Mouse (Mus musculus) MEL (cell line): ENCODE measurements around the gene Cnpy2. TPM values are rescaled to one million over a fixed set of nuclear protein-coding genes. Genes with fewer than 3 reads are reported as not detected.
A peak's percentile ranks its signal among the peaks of the same experiment; 100 is the strongest.

Source experiments
- DNase-seq: peaks from one replicate; pipeline ENCODE4 v3.0.0; 2011; ENCODE audit warnings: low read depth, low spot score
- H3K27ac ChIP-seq: 2 replicates; pipeline ENCODE4 v1.5.1; 2012; ENCODE audit warnings: low read depth, mild to moderate bottlenecking, control low read depth, low read length, moderate library complexity; ENCODE audit not compliant: control insufficient read depth
- H3K27me3 ChIP-seq, 2 experiments: fragments of 150-350 bp in 1 of 2; sonication (generic) in 1 of 2; 2 replicates each; pipeline ENCODE4 v1.6.1; 2012; ENCODE audit warnings: low read length in 2 of 2, mild to moderate bottlenecking in 2 of 2, improper control_type of control experiment in 1 of 2, moderate library complexity in 1 of 2; ENCODE audit not compliant: insufficient read depth in 2 of 2, control insufficient read depth in 1 of 2
- H3K36me3 ChIP-seq, 2 experiments: 2 replicates each; pipeline ENCODE4 v1.6.1; 2012 to 2014; ENCODE audit warnings: low read length in 2 of 2, improper control_type of control experiment in 1 of 2, inconsistent platforms in 1 of 2, mild to moderate bottlenecking in 1 of 2; ENCODE audit not compliant: insufficient read depth in 2 of 2, control insufficient read depth in 1 of 2
- H3K4me1 ChIP-seq, 2 experiments: fragments of 150-350 bp in 1 of 2; sonication (generic) in 1 of 2; 2 replicates each; pipeline ENCODE4 v1.6.1; 2012; ENCODE audit warnings: low read length in 2 of 2, improper control_type of control experiment in 1 of 2, mild to moderate bottlenecking in 1 of 2; ENCODE audit not compliant: insufficient read depth in 2 of 2, control insufficient read depth in 1 of 2
- H3K4me3 ChIP-seq, 2 experiments: fragments of 150-350 bp in 1 of 2; sonication (generic) in 1 of 2; 2 replicates each; pipeline ENCODE4 v1.5.1; 2012; ENCODE audit warnings: low read depth in 2 of 2, low read length in 2 of 2, mild to moderate bottlenecking in 2 of 2, moderate library complexity in 2 of 2, control low read depth in 1 of 2, improper control_type of control experiment in 1 of 2; ENCODE audit not compliant: control insufficient read depth in 1 of 2, insufficient read depth in 1 of 2
- H3K79me2 ChIP-seq: 2 replicates; pipeline ENCODE4 v1.6.1; 2012; ENCODE audit warnings: mild to moderate bottlenecking, low read length, moderate library complexity; ENCODE audit not compliant: control insufficient read depth, poor library complexity, insufficient read depth
- H3K9ac ChIP-seq: 2 replicates; pipeline ENCODE4 v1.6.1; 2012; ENCODE audit warnings: low read depth, mild to moderate bottlenecking, control low read depth, low read length, moderate library complexity; ENCODE audit not compliant: control insufficient read depth, poor library complexity, severe bottlenecking
- H3K9me3 ChIP-seq: fragments of 150-350 bp; sonication (generic); replicated peaks from 2 replicates; pipeline ENCODE4 v1.6.1; 2012; ENCODE audit warnings: mild to moderate bottlenecking, low read length, improper control_type of control experiment, moderate library complexity; ENCODE audit not compliant: insufficient read depth
- BHLHE40 ChIP-seq: IDR thresholded peaks from 2 replicates; pipeline ENCODE4 v1.6.1; 2012; ENCODE audit warnings: low read depth, mild to moderate bottlenecking, inconsistent platforms, low read length, improper control_type of control experiment, borderline replicate concordance
- CTCF ChIP-seq, 3 experiments: IDR thresholded peaks in 2 of 3; conservative IDR thresholded peaks in 1 of 3; 2 replicates each; pipeline ENCODE4 v1.5.1; 2011 to 2012; ENCODE audit warnings: low read length in 3 of 3, low read depth in 2 of 3, mild to moderate bottlenecking in 2 of 3, improper control_type of control experiment in 1 of 3, inconsistent platforms in 1 of 3, mixed read lengths in 1 of 3, moderate library complexity in 1 of 3; ENCODE audit not compliant: control insufficient read depth in 1 of 3, insufficient read depth in 1 of 3, poor library complexity in 1 of 3, severe bottlenecking in 1 of 3
- E2F4 ChIP-seq: IDR thresholded peaks from 2 replicates; pipeline ENCODE4 v1.6.1; 2011; ENCODE audit warnings: low read depth, low read length, improper control_type of control experiment, borderline replicate concordance
- EP300 ChIP-seq, 2 experiments: IDR thresholded peaks; 2 replicates each; pipeline ENCODE4 v1.6.1; 2011; ENCODE audit warnings: improper control_type of control experiment in 2 of 2, low read length in 2 of 2, low read depth in 1 of 2, mild to moderate bottlenecking in 1 of 2
- ETS1 ChIP-seq: IDR thresholded peaks from 2 replicates; pipeline ENCODE4 v1.6.1; 2012; ENCODE audit warnings: low read depth, mild to moderate bottlenecking, inconsistent platforms, low read length, improper control_type of control experiment, moderate library complexity
- GATA1 ChIP-seq: IDR thresholded peaks from 2 replicates; pipeline ENCODE4 v1.6.1; 2011; ENCODE audit warnings: low read depth, low read length, improper control_type of control experiment
- JUND ChIP-seq: IDR thresholded peaks from 2 replicates; pipeline ENCODE4 v1.6.1; 2011; ENCODE audit warnings: low read depth, mild to moderate bottlenecking, improper control_type of control experiment, low read length
- KAT2A ChIP-seq: conservative IDR thresholded peaks from 2 replicates; pipeline ENCODE4 v1.6.1; 2012; ENCODE audit warnings: low read depth, low read length, improper control_type of control experiment, inconsistent platforms
- MEF2A ChIP-seq: IDR thresholded peaks from 2 replicates; pipeline ENCODE4 v1.6.1; 2014; ENCODE audit warnings: low read depth, mild to moderate bottlenecking, inconsistent platforms, low read length, improper control_type of control experiment; ENCODE audit not compliant: poor library complexity, insufficient replicate concordance, severe bottlenecking; ENCODE audit errors: extremely low read depth
- MXI1 ChIP-seq: IDR thresholded peaks from 2 replicates; pipeline ENCODE4 v1.6.1; 2011; ENCODE audit warnings: mild to moderate bottlenecking, low read depth, low read length, improper control_type of control experiment
- POLR2A ChIP-seq, 2 experiments: IDR thresholded peaks; 2 replicates each; pipeline ENCODE4 v1.6.1; 2011 to 2012; ENCODE audit warnings: low read length in 2 of 2, mild to moderate bottlenecking in 2 of 2, control low read depth in 1 of 2, improper control_type of control experiment in 1 of 2, low read depth in 1 of 2, moderate library complexity in 1 of 2; ENCODE audit not compliant: control insufficient read depth in 1 of 2, insufficient read depth in 1 of 2, poor library complexity in 1 of 2
- POLR2AphosphoS5 ChIP-seq: IDR thresholded peaks from 2 replicates; pipeline ENCODE4 v1.6.1; 2012; ENCODE audit warnings: low read depth, borderline replicate concordance, mild to moderate bottlenecking, inconsistent platforms, low read length, moderate library complexity, mixed read lengths
- RAD21 ChIP-seq: IDR thresholded peaks from 2 replicates; pipeline ENCODE4 v1.6.1; 2011; ENCODE audit warnings: mild to moderate bottlenecking, low read depth, low read length, improper control_type of control experiment
- SIN3A ChIP-seq: IDR thresholded peaks from 2 replicates; pipeline ENCODE4 v1.6.1; 2012; ENCODE audit warnings: low read length, improper control_type of control experiment, inconsistent platforms
- SMC3 ChIP-seq: IDR thresholded peaks from 2 replicates; pipeline ENCODE4 v1.6.1; 2011; ENCODE audit warnings: low read depth, low read length, improper control_type of control experiment
- TBP ChIP-seq: IDR thresholded peaks from 2 replicates; pipeline ENCODE4 v1.8.0; 2011; ENCODE audit warnings: low read depth, low read length, improper control_type of control experiment
- ZC3H11A ChIP-seq: IDR thresholded peaks from 2 replicates; pipeline ENCODE4 v1.6.1; 2012; ENCODE audit warnings: low read depth, mild to moderate bottlenecking, inconsistent platforms, low read length, improper control_type of control experiment
- ZKSCAN1 ChIP-seq: IDR thresholded peaks from 2 replicates; pipeline ENCODE4 v1.6.1; 2012; ENCODE audit warnings: low read depth, mild to moderate bottlenecking, inconsistent platforms, low read length, improper control_type of control experiment, moderate library complexity
- ZNF384 ChIP-seq: IDR thresholded peaks from 2 replicates; pipeline ENCODE4 v1.6.1; 2012; ENCODE audit warnings: low read depth, mild to moderate bottlenecking, inconsistent platforms, low read length, improper control_type of control experiment
- polyA plus RNA-seq, 2 experiments: library from polyadenylated mRNA; stranded (reverse) in 1 of 2; unstranded in 1 of 2; fragments of >175 nt in 1 of 2; fragments of >200 nt in 1 of 2; gene quantifications; 2 replicates each; pipeline versions ENCODE4 v1.2.1 to v1.2.4; 2012; ENCODE audit warnings: low replicate concordance in 2 of 2, low read depth in 1 of 2; ENCODE audit not compliant: insufficient read length in 2 of 2, insufficient read depth in 1 of 2, missing spikeins in 1 of 2
- total RNA-seq: library from RNA; depleted of rRNA; stranded (reverse); fragments of 300-350 nt; gene quantifications from 2 replicates; pipeline ENCODE4 v1.2.3, GENCODE M21; 2012

Cnpy2 gene
- total and polyA plus RNA-seq, 3 experiments: 98.1 to 107 TPM; not detected in 1

GRCm38 (mm10) chr10:128338415-128338814 is 16.2 kb downstream of the Cnpy2 start (continued):
- TF ChIP-seq E2F4: peak; percentile 35; the same call in 1 of the 2 replicates

DNA sequence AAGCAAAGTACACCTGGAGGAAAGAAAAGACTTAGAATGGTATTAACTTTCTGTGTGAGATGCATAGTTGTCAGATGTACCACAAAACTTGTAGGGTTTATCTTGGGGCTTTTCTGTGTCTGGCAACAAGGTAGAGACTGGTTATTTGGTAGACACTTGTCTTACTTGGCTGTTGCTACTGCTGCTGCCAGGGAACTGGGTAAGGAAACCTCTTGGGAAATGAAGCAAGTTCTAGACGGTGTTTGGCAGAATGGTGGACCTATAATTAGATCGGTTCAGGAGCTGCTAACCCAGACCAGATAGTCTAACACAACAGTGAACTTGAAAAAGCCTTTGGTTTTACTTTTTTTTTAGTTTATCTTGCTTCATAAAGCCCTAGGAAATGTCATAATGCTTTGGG is 16.7 kb downstream of the Cnpy2 start:
- H3K4me3 ChIP-seq: peak overlapping the region; percentile 20 to 28; a peak in 1 of 4 replicates
- peaks cover 58% of the 10 kb centered on the region for H3K79me2 ChIP-seq
- peak overlapping the region; percentile 51 for H3K9ac ChIP-seq
- peaks cover 8 to 71% of the 10 kb centered on the region in 2 experiments for H3K36me3 ChIP-seq
- H3K27ac ChIP-seq: peak overlapping the region; percentile 56
- no peaks in the 10 kb centered on the region for H3K9me3 ChIP-seq
- TF ChIP-seq KAT2A: no peak
- no peak for TF ChIP-seq POLR2A (IDR thresholded peaks at IDR 0.05; ENCODE audit: control insufficient read depth in 1 of 2, insufficient read depth in 1 of 2, low read depth in 1 of 2, low read length in 2 of 2, poor library complexity in 1 of 2)
- TF ChIP-seq ZC3H11A: no peak
- no peak for TF ChIP-seq EP300 (IDR thresholded peaks at IDR 0.05; ENCODE audit: low read depth in 1 of 2, low read length in 2 of 2)
- no peak for TF ChIP-seq POLR2AphosphoS5
- no peak for TF ChIP-seq BHLHE40
- TF ChIP-seq GATA1: no peak
- TF ChIP-seq MXI1: no peak
- TF ChIP-seq TBP: no peak
- TF ChIP-seq ETS1: no peak; the same call in 1 of the 2 replicates
- DNase-seq: no peak
- no peaks in the 10 kb centered on the region for H3K27me3 ChIP-seq
- peaks cover 32 to 50% of the 10 kb centered on the region in 2 experiments for H3K4me1 ChIP-seq

DNA sequence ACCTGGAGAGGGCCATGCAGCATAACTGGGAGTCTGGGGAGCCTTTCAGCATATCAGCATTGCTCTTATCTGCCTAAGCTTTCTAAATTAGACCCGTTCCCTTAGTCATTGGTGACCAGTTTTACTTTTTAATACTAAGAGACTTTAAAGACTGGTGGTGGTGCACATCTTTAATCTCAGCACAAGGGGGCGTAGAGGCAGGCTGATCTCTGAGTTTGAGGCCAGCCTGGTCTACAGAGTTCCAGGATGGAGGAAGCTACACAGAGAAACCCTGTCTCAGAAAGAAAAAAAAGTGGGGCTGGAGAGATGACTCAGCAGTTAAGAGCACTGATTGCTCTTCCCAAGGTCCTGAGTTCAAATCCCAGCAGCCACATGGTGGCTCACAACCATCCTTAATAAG is 18.0 kb downstream of the Cnpy2 start:
- H3K27ac ChIP-seq: peak overlapping the region; percentile 55
- H3K4me3 ChIP-seq: no peak overlapping the region
- no peak overlapping the region for H3K9ac ChIP-seq
- no peaks in the 10 kb centered on the region for H3K9me3 ChIP-seq
- peak; percentile 79 for DNase-seq
- peaks cover 60% of the 10 kb centered on the region for H3K79me2 ChIP-seq
- TF ChIP-seq SMC3: peak; percentile 44
- TF ChIP-seq GATA1: peak; percentile 61; the same call in 1 of the 2 replicates
- 0 out of 2 replicates have a peak, but pooled peaks have one; percentile 55 for TF ChIP-seq SIN3A
- no peak; the same call in 1 of the 2 replicates for TF ChIP-seq RAD21
- no peak for TF ChIP-seq ETS1
- TF ChIP-seq ZNF384: peak; percentile 66; the same call in 1 of the 2 replicates
- TF ChIP-seq JUND: no peak
- TF ChIP-seq TBP: no peak
- TF ChIP-seq MEF2A: no peak
- no peak for TF ChIP-seq ZKSCAN1
- TF ChIP-seq CTCF (IDR thresholded peaks at IDR 0.05 in 2 of 3, conservative IDR thresholded peaks at IDR 0.05 in 1 of 3; ENCODE audit: control insufficient read depth in 1 of 3, insufficient read depth in 1 of 3, low read depth in 2 of 3, low read length in 3 of 3, poor library complexity in 1 of 3, severe bottlenecking in 1 of 3): peak; percentile 41 to 60 (median 44)
- peak; percentile 6 to 23; a peak in 1 of 4 replicates for TF ChIP-seq EP300 (IDR thresholded peaks at IDR 0.05; ENCODE audit: low read depth in 1 of 2, low read length in 2 of 2)
- H3K27me3 ChIP-seq: no peaks in the 10 kb centered on the region
- peaks cover 34 to 43% of the 10 kb centered on the region in 2 experiments for H3K4me1 ChIP-seq
- H3K36me3 ChIP-seq: peaks cover 8 to 66% of the 10 kb centered on the region in 2 experiments
